Mouse (Mus musculus): ENCODE data around the gene Osbpl8. TPM values are rescaled to one million over a fixed set of nuclear protein-coding genes. Genes with fewer than 3 reads are reported as not detected.
"Not testable (repeated sequence)": the region's sequence is repeated elsewhere in the genome, so short reads cannot be mapped to it uniquely, and the experiment has no call there.

The Osbpl8 gene
- polyA plus RNA-seq, 1 experiment from 2014 or later = 9.8 TPM

- Histone ChIP-seq H3K4me2 (replicated peaks; ENCODE audit: low read depth, low read length) (no peak overlapping the region), H3K27ac (ENCODE audit: low read length) (no peak overlapping the region), H3K9ac (replicated peaks; ENCODE audit: low read depth, low read length) (no peak overlapping the region), H3K4me3 (ENCODE audit: low read depth, low read length) (no peak overlapping the region), H3K9me3 (ENCODE audit: control insufficient read depth, low read depth, low read length) (no peaks in the 10 kb centered on the region), H3K27me3 (ENCODE audit: control insufficient read depth, insufficient read depth, low read length) (no peaks in the 10 kb centered on the region), H3K36me3 (ENCODE audit: control insufficient read depth, insufficient read depth, low read length) (no peaks in the 10 kb centered on the region), H3K4me1 (ENCODE audit: control insufficient read depth, insufficient read depth, low read length) (no peaks in the 10 kb centered on the region)
- 90% methylated on average over 10 of the region's 10 CpGs for WGBS
- no peak for ATAC-seq (ENCODE audit: insufficient number of reproducible peaks, insufficient read depth, low FRiP score, low read depth)
These were observed 37.2 kb upstream of the Osbpl8 start for GRCm38 (mm10) chr10:111127388-111127787.

GRCm38 (mm10) chr10:111128493-111128892, 36.1 kb upstream of the Osbpl8 start:
- H3K27ac ChIP-seq (ENCODE audit: low read length) = no peak overlapping the region
- H3K27me3 ChIP-seq (ENCODE audit: control insufficient read depth, insufficient read depth, low read length) = no peaks in the 10 kb centered on the region
- H3K4me2 ChIP-seq (replicated peaks; ENCODE audit: low read depth, low read length) = no peak overlapping the region
- ATAC-seq (ENCODE audit: insufficient number of reproducible peaks, insufficient read depth, low FRiP score, low read depth) = no peak
- no peak overlapping the region for H3K9ac ChIP-seq (replicated peaks; ENCODE audit: low read depth, low read length)
- H3K4me1 ChIP-seq (ENCODE audit: control insufficient read depth, insufficient read depth, low read length) = no peaks in the 10 kb centered on the region
- H3K36me3 ChIP-seq (ENCODE audit: control insufficient read depth, insufficient read depth, low read length) = no peaks in the 10 kb centered on the region
- no peaks in the 10 kb centered on the region for H3K9me3 ChIP-seq (ENCODE audit: control insufficient read depth, low read depth, low read length)
- 72% methylated on average over 3 of the region's 3 CpGs for WGBS
- H3K4me3 ChIP-seq (ENCODE audit: low read depth, low read length) = no peak overlapping the region

- no peaks in the 10 kb centered on the region for H3K4me1 ChIP-seq (ENCODE audit: control insufficient read depth, insufficient read depth, low read length)
- no peaks in the 10 kb centered on the region for H3K9me3 ChIP-seq (ENCODE audit: control insufficient read depth, low read depth, low read length)
- no peaks in the 10 kb centered on the region for H3K36me3 ChIP-seq (ENCODE audit: control insufficient read depth, insufficient read depth, low read length)
- H3K4me3 ChIP-seq (ENCODE audit: low read depth, low read length) = no peak overlapping the region
- H3K27ac ChIP-seq (ENCODE audit: low read length) = no peak overlapping the region
- no peak overlapping the region for H3K9ac ChIP-seq (replicated peaks; ENCODE audit: low read depth, low read length)
- no peak overlapping the region for H3K4me2 ChIP-seq (replicated peaks; ENCODE audit: low read depth, low read length)
- ATAC-seq (ENCODE audit: insufficient number of reproducible peaks, insufficient read depth, low FRiP score, low read depth) = no peak
- 83% methylated on average over 15 of the region's 15 CpGs for WGBS
- H3K27me3 ChIP-seq (ENCODE audit: control insufficient read depth, insufficient read depth, low read length) = no peaks in the 10 kb centered on the region
These were observed 34.5 kb upstream of the Osbpl8 start for GRCm38 (mm10) chr10:111129867-111130620.

DNA sequence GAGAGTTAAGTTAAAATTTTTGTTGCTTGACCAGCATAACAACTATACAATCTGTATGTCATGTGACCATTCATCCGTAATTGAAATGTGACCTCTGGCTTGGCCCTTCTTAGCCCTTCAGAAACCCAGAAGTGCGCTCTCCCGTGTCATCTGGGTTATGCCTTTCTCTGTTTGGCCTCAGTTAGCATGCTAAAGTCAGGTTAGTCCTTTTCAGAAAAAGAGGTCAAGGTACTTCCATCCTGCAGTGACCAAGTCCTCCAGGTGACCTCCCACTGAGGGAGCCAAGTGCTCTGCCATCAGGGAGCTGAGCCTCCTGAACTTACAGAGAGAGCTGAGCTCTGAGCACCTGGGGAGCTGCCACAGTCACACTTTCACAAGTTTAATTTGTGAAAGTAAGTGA, 33.7 kb upstream of the Osbpl8 start:
- Histone ChIP-seq H3K4me1 (ENCODE audit: control insufficient read depth, insufficient read depth, low read length) (no peaks in the 10 kb centered on the region), H3K9me3 (ENCODE audit: control insufficient read depth, low read depth, low read length) (no peaks in the 10 kb centered on the region), H3K4me3 (ENCODE audit: low read depth, low read length) (no peak overlapping the region), H3K9ac (replicated peaks; ENCODE audit: low read depth, low read length) (no peak overlapping the region), H3K27ac (ENCODE audit: low read length) (no peak overlapping the region), H3K4me2 (replicated peaks; ENCODE audit: low read depth, low read length) (no peak overlapping the region), H3K36me3 (ENCODE audit: control insufficient read depth, insufficient read depth, low read length) (no peaks in the 10 kb centered on the region), H3K27me3 (ENCODE audit: control insufficient read depth, insufficient read depth, low read length) (no peaks in the 10 kb centered on the region)
- no peak for ATAC-seq (ENCODE audit: insufficient number of reproducible peaks, insufficient read depth, low FRiP score, low read depth)
- 67% methylated on average over 3 of the region's 3 CpGs for WGBS

- Histone ChIP-seq H3K27me3 (ENCODE audit: control insufficient read depth, insufficient read depth, low read length) (no peaks in the 10 kb centered on the region), H3K4me2 (replicated peaks; ENCODE audit: low read depth, low read length) (no peak overlapping the region), H3K4me1 (ENCODE audit: control insufficient read depth, insufficient read depth, low read length) (no peaks in the 10 kb centered on the region), H3K4me3 (ENCODE audit: low read depth, low read length) (no peak overlapping the region), H3K9ac (replicated peaks; ENCODE audit: low read depth, low read length) (no peak overlapping the region), H3K27ac (ENCODE audit: low read length) (no peak overlapping the region), H3K36me3 (ENCODE audit: control insufficient read depth, insufficient read depth, low read length) (no peaks in the 10 kb centered on the region), H3K9me3 (ENCODE audit: control insufficient read depth, low read depth, low read length) (no peaks in the 10 kb centered on the region)
- WGBS = 87% methylated on average over 5 of the region's 5 CpGs
- ATAC-seq (ENCODE audit: insufficient number of reproducible peaks, insufficient read depth, low FRiP score, low read depth) = no peak
These were observed 31.3 kb upstream of the Osbpl8 start for GRCm38 (mm10) chr10:111133271-111133670.

- Histone ChIP-seq H3K9me3 (ENCODE audit: control insufficient read depth, low read depth, low read length) (no peaks in the 10 kb centered on the region), H3K9ac (replicated peaks; ENCODE audit: low read depth, low read length) (no peak overlapping the region), H3K27ac (ENCODE audit: low read length) (no peak overlapping the region), H3K4me1 (ENCODE audit: control insufficient read depth, insufficient read depth, low read length) (no peaks in the 10 kb centered on the region), H3K36me3 (ENCODE audit: control insufficient read depth, insufficient read depth, low read length) (no peaks in the 10 kb centered on the region), H3K4me3 (ENCODE audit: low read depth, low read length) (no peak overlapping the region), H3K27me3 (ENCODE audit: control insufficient read depth, insufficient read depth, low read length) (no peaks in the 10 kb centered on the region), H3K4me2 (replicated peaks; ENCODE audit: low read depth, low read length) (no peak overlapping the region)
- no peak for ATAC-seq (ENCODE audit: insufficient number of reproducible peaks, insufficient read depth, low FRiP score, low read depth)
- 84% methylated on average over 8 of the region's 8 CpGs for WGBS
These were observed 30.6 kb upstream of the Osbpl8 start for GRCm38 (mm10) chr10:111133936-111134335.

DNA sequence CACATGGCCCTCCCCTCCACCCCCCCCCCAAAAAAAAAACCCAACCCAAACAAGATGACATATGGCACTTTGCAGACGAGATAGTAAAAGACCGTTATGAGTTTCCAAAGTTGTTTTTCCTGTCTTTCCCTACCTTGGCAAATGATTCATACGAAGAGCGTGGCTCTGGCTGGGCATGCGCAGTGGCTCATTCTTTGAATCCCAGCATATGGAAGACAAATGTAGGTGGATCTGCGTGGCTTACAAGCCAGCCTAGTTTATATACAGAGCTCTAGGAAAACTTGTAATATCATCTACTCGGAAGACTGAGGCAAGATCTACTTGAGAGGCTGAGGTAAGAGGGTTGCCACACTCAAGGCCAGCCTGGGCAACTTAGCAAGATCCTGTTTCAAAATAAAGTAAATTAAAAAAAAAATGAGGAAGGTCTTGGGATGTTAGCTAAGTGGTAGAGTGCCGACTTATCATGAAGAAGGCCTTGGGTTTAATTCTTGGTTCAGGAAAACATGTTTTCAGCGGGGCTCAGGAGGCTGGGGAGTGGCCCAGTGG, 30.1 kb upstream of the Osbpl8 start:
- Histone ChIP-seq H3K27me3 (ENCODE audit: control insufficient read depth, insufficient read depth, low read length) (no peaks in the 10 kb centered on the region), H3K9ac (replicated peaks; ENCODE audit: low read depth, low read length) (no peak overlapping the region), H3K4me2 (replicated peaks; ENCODE audit: low read depth, low read length) (no peak overlapping the region), H3K4me1 (ENCODE audit: control insufficient read depth, insufficient read depth, low read length) (no peaks in the 10 kb centered on the region), H3K36me3 (ENCODE audit: control insufficient read depth, insufficient read depth, low read length) (no peaks in the 10 kb centered on the region), H3K27ac (ENCODE audit: low read length) (no peak overlapping the region), H3K9me3 (ENCODE audit: control insufficient read depth, low read depth, low read length) (no peaks in the 10 kb centered on the region), H3K4me3 (ENCODE audit: low read depth, low read length) (no peak overlapping the region)
- ATAC-seq (ENCODE audit: insufficient number of reproducible peaks, insufficient read depth, low FRiP score, low read depth) = no peak
- WGBS = 78% methylated on average over 9 of the region's 9 CpGs

- H3K4me1 ChIP-seq (ENCODE audit: control insufficient read depth, insufficient read depth, low read length); H3K4me3 ChIP-seq (ENCODE audit: low read depth, low read length); H3K4me2 ChIP-seq (replicated peaks; ENCODE audit: low read depth, low read length); H3K9me3 ChIP-seq (ENCODE audit: control insufficient read depth, low read depth, low read length); H3K36me3 ChIP-seq (ENCODE audit: control insufficient read depth, insufficient read depth, low read length); H3K27me3 ChIP-seq (ENCODE audit: control insufficient read depth, insufficient read depth, low read length); H3K9ac ChIP-seq (replicated peaks; ENCODE audit: low read depth, low read length); ATAC-seq (ENCODE audit: insufficient number of reproducible peaks, insufficient read depth, low FRiP score, low read depth); H3K27ac ChIP-seq (ENCODE audit: low read length): not testable (repeated sequence)
- WGBS = 78% methylated on average over 5 of the region's 5 CpGs
These were observed 28.2 kb upstream of the Osbpl8 start for GRCm38 (mm10) chr10:111136306-111136705.

- no peak overlapping the region for H3K4me2 ChIP-seq (replicated peaks; ENCODE audit: low read depth, low read length)
- no peaks in the 10 kb centered on the region for H3K9me3 ChIP-seq (ENCODE audit: control insufficient read depth, low read depth, low read length)
- H3K27ac ChIP-seq (ENCODE audit: low read length) = no peak overlapping the region
- no peaks in the 10 kb centered on the region for H3K27me3 ChIP-seq (ENCODE audit: control insufficient read depth, insufficient read depth, low read length)
- no peaks in the 10 kb centered on the region for H3K36me3 ChIP-seq (ENCODE audit: control insufficient read depth, insufficient read depth, low read length)
- H3K4me1 ChIP-seq (ENCODE audit: control insufficient read depth, insufficient read depth, low read length) = no peaks in the 10 kb centered on the region
- no peak overlapping the region for H3K9ac ChIP-seq (replicated peaks; ENCODE audit: low read depth, low read length)
- 77% methylated on average over 4 of the region's 4 CpGs for WGBS
- no peak overlapping the region for H3K4me3 ChIP-seq (ENCODE audit: low read depth, low read length)
- ATAC-seq (ENCODE audit: insufficient number of reproducible peaks, insufficient read depth, low FRiP score, low read depth) = no peak
These were observed 26.6 kb upstream of the Osbpl8 start for GRCm38 (mm10) chr10:111137905-111138304.
